Mouse (Mus musculus) small intestine, adult 10 weeks (tissue): ENCODE data around the gene Cplx3. TPM values are rescaled to one million over a fixed set of nuclear protein-coding genes. Genes with fewer than 3 reads are reported as not detected.

ENCODE experiments used
- polyA plus RNA-seq: library from polyadenylated mRNA; stranded (reverse); fragments of 350-450 nt; fragmentation: Illumina TruSeq; extraction: RNeasy Lipid Tissue Mini Kit (QIAGEN cat#74804); gene quantifications from one replicate; pipeline ENCODE4 v1.2.3, GENCODE M21; 2014; ENCODE audit warnings: low replicate concordance

Gene Cplx3
- polyA plus RNA-seq: not detected

DNA sequence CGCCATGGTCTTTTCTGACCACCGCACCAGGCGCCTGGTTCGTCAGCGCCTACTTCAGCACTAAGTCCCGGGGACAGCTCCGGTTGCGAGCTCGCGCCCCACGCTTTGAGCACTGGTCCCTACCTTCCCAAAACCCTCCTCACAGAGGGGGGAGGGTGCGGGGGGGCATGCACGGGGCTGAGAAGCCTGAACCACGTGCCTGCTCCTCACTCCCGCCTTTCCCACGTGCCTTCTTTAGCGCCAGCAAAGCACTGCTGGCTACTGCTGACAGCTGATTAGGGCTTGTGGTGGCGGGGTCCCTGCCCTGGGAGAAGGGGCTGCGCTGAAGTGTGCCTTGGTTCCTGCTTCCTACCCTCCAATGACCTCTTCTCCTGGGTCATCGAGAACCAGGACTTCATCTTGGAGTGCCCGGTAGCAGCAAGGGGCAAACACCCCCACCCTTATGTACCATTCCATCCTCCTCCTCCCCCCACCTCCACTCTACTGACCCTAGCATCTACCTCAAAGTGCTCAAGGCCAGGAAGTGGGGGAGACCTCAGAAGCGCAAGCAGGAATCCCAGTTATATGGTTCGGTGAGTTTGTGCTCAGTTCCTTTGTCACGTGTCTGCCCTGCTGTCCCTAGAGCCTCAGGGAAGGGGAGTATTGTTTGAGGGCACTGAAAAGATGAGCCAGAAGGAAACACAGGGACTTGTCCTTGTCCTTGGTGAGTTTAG, at the start of gene Cplx3:
Gene Cplx3, minus strand, starts transcription at position 143 of the 713 bp plus-strand sequence.

GRCm38 (mm10) chr9:57653283-57653682, 47.2 kb upstream of the Cplx3 start, which contains the start of gene Csk:
Csk (minus strand) TSS chr9:57653631.

DNA sequence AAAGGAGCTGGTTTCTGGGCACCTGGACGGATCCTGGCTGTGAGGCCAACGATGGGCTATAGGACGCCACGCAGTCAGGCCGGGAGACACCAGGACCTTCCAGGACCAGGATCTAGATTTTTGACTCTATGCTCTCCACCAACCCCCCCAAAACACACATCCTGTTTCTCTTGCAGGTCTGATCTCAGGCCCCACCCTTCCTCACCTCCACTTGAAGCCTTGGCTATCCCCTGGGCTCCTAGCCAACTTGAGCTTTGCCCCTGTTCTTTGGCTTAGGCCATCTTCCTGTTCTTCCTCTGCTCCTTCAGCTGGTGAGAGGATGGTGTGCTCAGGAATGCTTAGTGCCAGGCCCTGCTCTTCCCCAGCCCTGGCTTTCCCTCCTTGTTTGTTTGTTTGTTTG, 14.6 kb upstream of the Cplx3 start, which contains the start of gene Lman1l:
Gene Lman1l, minus strand, starts transcription at position 101 of the 400 bp plus-strand sequence.

DNA sequence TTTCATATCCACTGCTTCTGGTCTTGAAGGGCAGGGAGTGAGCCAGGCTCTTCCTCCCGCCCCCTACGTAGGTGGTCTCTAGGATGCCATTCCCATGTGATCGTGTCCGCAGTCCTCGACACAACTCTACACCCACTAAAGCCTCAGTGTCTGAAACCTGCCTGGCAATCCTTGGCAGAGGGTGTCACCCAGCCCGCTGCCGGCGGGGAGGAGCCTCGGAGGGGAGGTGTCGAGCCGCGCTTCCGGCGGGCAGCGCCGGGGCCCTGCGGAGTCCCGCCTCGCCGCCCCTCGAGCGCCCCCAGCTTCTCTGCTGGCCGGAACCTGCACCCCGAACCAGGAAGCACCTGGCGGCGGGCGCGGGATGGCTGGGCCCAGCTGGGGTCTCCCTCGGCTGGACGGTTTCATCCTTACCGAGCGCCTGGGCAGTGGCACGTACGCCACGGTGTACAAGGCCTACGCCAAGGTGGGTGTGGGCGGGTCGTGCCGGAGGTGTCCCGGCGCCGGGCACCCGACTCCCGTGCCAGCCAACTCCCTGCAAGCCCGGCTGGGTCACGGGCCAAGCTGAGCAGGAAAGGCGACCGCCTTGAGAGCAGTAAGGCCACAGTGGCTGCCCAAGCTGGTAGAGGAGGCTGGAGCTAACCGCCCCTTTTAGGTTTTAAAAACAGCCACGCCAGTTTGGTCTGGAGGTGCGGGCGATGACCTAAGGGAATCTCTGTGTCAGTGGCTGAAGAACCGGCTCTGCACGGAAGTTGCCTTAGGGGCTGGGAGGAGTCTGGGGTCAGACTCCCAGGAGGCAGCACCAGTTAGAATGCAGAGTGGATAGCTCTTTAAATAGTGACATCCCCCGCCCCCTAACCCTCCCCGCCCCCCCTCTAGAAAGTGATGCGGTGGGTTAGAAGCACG, 16.6 kb downstream of the Cplx3 start, which contains the start of gene Ulk3:
Gene Ulk3, plus strand, starts transcription at position 229 of the 903 bp plus-strand sequence.

DNA sequence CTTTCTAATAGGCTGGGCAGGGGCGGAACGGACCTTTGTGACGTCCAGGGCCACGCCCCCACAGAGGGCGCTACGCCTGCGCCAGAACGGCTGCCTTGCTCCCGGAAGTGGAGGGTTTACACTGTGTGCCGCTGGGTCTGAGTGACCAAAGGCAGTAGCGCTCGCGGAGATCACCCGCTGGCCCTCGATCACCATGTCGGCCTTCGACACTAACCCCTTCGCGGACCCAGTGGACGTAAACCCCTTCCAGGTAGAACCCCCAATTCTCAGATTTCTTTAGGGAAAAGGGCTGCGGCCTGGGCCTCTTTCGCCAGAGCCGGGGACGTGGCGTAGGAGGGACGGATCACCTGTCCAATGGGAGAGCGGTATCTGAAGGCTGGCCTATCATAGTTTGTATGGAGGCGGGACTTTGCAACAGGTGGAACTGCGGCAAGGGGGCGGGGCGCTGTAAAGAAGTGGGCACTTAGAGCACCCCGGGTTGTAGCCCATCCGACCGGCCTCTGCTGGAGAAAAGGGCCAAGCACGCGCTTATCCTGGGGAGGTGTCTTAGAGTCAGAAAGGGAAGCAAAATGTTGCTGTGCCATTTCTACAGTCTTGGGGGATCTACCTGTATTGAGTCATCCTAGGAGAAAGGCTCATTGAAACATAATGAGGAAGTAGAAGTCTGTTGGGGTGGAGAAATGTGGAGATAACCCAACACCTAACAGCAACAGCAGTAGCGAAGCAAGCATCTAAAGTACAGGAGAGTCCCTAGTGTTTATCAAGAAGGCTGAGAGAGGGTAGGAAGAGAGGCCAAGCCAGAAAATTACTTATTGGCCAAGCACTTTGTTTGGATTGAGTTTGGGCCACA, 45.0 kb downstream of the Cplx3 start, which contains the start of gene Scamp2:
Gene Scamp2, plus strand, starts transcription at position 83 of the 850 bp plus-strand sequence.

DNA sequence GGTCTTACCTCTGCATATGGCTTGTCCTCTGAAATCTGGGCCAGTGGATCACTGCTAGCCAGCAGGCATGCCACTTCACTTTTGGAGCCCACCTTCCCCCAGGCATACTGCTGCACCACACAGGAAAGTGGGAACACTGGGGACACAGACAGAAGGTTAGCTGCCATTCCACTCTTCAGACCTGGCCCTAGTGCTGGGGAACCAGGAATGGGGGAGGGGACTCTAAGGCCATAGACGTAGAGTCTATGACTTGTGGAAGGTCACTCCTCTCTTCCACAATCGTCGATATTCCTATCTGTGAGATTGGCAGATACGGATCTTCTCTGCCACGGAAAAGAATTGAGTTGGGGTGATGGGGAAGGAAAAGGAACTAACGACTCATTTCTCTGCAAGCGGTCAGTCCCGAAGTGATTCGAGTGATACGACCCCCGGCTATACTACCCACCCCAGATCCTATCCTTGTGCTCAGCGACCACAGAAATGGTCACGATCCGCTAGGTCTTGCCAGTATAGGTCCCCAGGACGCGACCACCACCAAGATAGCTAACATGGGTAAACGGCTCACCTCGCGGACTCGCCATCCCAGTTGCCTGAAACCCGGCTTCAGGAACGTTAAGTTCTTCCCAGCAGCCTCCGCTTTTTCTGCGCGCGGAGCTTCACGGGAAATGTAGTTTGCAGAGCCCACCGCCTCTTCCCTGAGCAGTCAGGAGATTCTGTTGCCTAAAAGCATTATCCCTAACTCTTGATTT, 53.8 kb downstream of the Cplx3 start, which contains the start of gene Mpi:
Gene Mpi, minus strand, starts transcription at position 625 of the 749 bp plus-strand sequence.

Other genes with a start within 250 kb of the Cplx3 start
- gene Ppcdc, start 166.2 kb downstream of the Cplx3 start, polyA plus RNA-seq: 5.2 TPM
- gene Scamp5, start 138.2 kb downstream of the Cplx3 start, polyA plus RNA-seq: 31.5 TPM
- not detected for gene Rpp25, start 102.3 kb downstream of the Cplx3 start, polyA plus RNA-seq
- gene Cox5a, start 85.0 kb downstream of the Cplx3 start, polyA plus RNA-seq: 976 TPM
- 1.4 TPM for gene Fam219b, start 68.8 kb downstream of the Cplx3 start, polyA plus RNA-seq
- 15.0 TPM for gene Mpi, start 53.5 kb downstream of the Cplx3 start, polyA plus RNA-seq
- gene Scamp2, start 45.3 kb downstream of the Cplx3 start, polyA plus RNA-seq: 22.5 TPM
- gene Ulk3, start 16.8 kb downstream of the Cplx3 start, polyA plus RNA-seq: 8.7 TPM
- not detected for gene Lman1l, start 14.5 kb upstream of the Cplx3 start, polyA plus RNA-seq
- gene Csk, start 47.4 kb upstream of the Cplx3 start, polyA plus RNA-seq: 3.2 TPM
- not detected for gene Cyp1a2, start 77.4 kb upstream of the Cplx3 start, polyA plus RNA-seq
- gene Cyp1a1, start 81.6 kb upstream of the Cplx3 start, polyA plus RNA-seq: 25.2 TPM
- gene Edc3, start 102.3 kb upstream of the Cplx3 start, polyA plus RNA-seq: 3.2 TPM
- 52.7 TPM for gene Clk3, start 159.6 kb upstream of the Cplx3 start, polyA plus RNA-seq
- gene Arid3b, start 230.5 kb upstream of the Cplx3 start, polyA plus RNA-seq: 3.3 TPM